Mouse (Mus musculus) kidney, postnatal 0 days (tissue): ENCODE data around the gene Lsamp. TPM values are rescaled to one million over a fixed set of nuclear protein-coding genes. Genes with fewer than 3 reads are reported as not detected.

ENCODE experiments used
- ATAC-seq: fragments of 200-750 bp; cut with Nextera tagmentation; replicated peaks from 2 replicates; pipeline ENCODE4 v1.8.0; 2017; ENCODE audit warnings: low read depth, moderate number of reproducible peaks, moderate TSS enrichment, moderate library complexity; ENCODE audit not compliant: low FRiP score
- DNase-seq: peaks from one replicate; pipeline ENCODE4 v3.0.0-alpha.2; 2016; ENCODE audit warnings: low spot score
- H3K27ac ChIP-seq: fragments of 300-500 bp; sonication (generic); 2 replicates; pipeline ENCODE4 v1.5.1; 2014; ENCODE audit warnings: mild to moderate bottlenecking
- H3K27me3 ChIP-seq: fragments of 300-500 bp; sonication (generic); 2 replicates; pipeline ENCODE4 v1.6.1; 2014; ENCODE audit warnings: low read length, mixed read lengths; ENCODE audit not compliant: insufficient read depth
- H3K36me3 ChIP-seq: fragments of 300-500 bp; sonication (generic); 2 replicates; pipeline ENCODE4 v1.6.1; 2014; ENCODE audit warnings: low read length, mixed read lengths; ENCODE audit not compliant: insufficient read depth
- H3K4me1 ChIP-seq: fragments of 300-500 bp; sonication (generic); replicated peaks from 2 replicates; pipeline ENCODE4 v1.6.1; 2014; ENCODE audit warnings: antibody characterized with exemption, low read length, mixed read lengths; ENCODE audit not compliant: insufficient read depth
- H3K4me2 ChIP-seq: fragments of 300-500 bp; sonication (generic); 2 replicates; pipeline ENCODE4 v1.6.1; 2014; ENCODE audit warnings: mild to moderate bottlenecking, low read length, moderate library complexity, mixed read lengths
- H3K4me3 ChIP-seq: fragments of 300-500 bp; sonication (generic); replicated peaks from 2 replicates; pipeline ENCODE4 v1.5.1; 2014; ENCODE audit warnings: low read depth, low read length
- H3K9ac ChIP-seq: fragments of 300-500 bp; sonication (generic); 2 replicates; pipeline ENCODE4 v1.6.1; 2014; ENCODE audit warnings: low read depth, low read length
- H3K9me3 ChIP-seq: fragments of 300-500 bp; sonication (generic); replicated peaks from 2 replicates; pipeline ENCODE4 v1.6.1; 2016; ENCODE audit warnings: low read length, inconsistent platforms, mixed read lengths
- CTCF ChIP-seq: IDR thresholded peaks from 2 replicates; pipeline ENCODE4 v1.5.1; 2016; ENCODE audit warnings: antibody characterized with exemption, low read depth, mild to moderate bottlenecking, moderate library complexity
- WGBS: fragments of 180-500 bp; shearing (Covaris S2); extraction: QIAGEN DNeasy Blood & Tissue Kit; methylation state at CpG from one replicate; pipeline ENCODE4 v1.1.7; 2014; 5-methylcytosine and 5-hydroxymethylcytosine counted together
- polyA plus RNA-seq: library from polyadenylated mRNA; unstranded; fragments of >200 nt; fragmentation: Nextera tagmentation; extraction: Ambion mirVana; gene quantifications from 2 replicates; pipeline ENCODE4 v1.2.1, GENCODE M21; 2015

Gene Lsamp
- polyA plus RNA-seq, 1 experiment from 2014 or later, result 2.7 TPM

DNA sequence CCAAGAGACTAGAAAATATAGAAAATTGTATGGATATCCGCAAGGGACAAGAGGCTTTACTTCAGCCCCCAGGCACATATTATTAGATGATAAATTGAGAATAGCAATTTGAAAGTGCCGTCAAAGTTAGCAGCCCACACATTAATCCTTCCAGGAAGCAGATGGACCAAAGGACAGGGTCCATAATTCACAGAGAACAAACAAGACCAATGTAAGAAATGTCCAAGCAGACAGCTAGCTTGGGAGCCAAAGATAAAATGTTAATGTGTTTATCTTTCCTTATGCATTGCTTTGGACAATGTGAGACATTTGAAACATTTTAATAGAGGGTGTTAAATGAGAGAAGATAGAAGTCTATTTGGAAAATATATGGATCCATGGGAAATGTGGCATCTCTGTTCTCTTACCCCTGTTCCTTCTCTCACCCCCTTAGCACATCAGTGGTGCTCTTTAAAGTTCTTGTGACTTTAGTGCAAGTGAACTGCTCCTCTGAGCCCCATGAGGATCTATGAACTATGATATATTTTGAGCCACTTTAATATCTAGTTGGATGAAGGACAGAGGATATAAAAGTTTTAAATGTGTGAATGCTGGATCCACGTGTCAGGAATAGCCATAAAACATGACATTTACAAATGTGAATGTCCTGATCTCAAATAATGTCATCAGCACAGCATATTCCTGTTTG lies 1952.9 kb downstream of the Lsamp start:
- ATAC-seq, result no peak
- DNase-seq, result peak; percentile 73
- H3K4me1 ChIP-seq, result peaks cover 3% of the 10 kb centered on the region; the same call in 1 of the 2 replicates
- H3K9ac ChIP-seq, result no peak overlapping the region
- no peaks in the 10 kb centered on the region for H3K36me3 ChIP-seq
- no peak overlapping the region for H3K4me3 ChIP-seq
- no peak overlapping the region for H3K27ac ChIP-seq
- TF ChIP-seq CTCF, result no peak
- no peaks in the 10 kb centered on the region for H3K27me3 ChIP-seq
- no peaks in the 10 kb centered on the region for H3K9me3 ChIP-seq
- WGBS, result 40% methylated on average over 3 of the region's 3 CpGs
- H3K4me2 ChIP-seq, result no peak overlapping the region

GRCm38 (mm10) chr16:41937596-41937990 lies 1953.4 kb downstream of the Lsamp start:
- Histone ChIP-seq H3K4me3 (no peak overlapping the region), H3K9ac (no peak overlapping the region), H3K27ac (no peak overlapping the region), H3K9me3 (no peaks in the 10 kb centered on the region), H3K4me2 (no peak overlapping the region), H3K36me3 (no peaks in the 10 kb centered on the region), H3K27me3 (no peaks in the 10 kb centered on the region), H3K4me1 (peaks cover 3% of the 10 kb centered on the region; the same call in 1 of the 2 replicates)
- DNase-seq (no peak), ATAC-seq (no peak)
- no peak for TF ChIP-seq CTCF
- WGBS, result 67% methylated on average over 1 of the region's 1 CpGs

DNA sequence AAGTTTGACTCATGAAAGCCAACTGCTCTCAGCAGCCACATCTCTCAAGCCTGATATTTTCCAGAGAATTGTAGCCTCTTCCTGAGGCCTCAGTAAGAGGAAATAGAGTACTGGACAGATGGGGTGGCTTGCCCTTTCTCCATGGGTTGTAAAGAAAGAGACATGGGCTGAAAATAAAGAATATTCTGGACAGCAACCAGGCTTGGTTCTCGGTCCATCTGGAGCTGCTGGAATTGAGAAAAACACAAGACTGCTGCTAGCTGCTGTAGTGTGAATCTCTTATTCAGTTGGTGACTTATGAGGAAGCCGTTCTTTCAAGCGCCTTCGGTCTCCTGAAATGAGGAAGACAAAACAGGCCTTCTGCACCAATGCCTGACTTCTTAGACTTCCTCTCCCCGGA lies 1954.1 kb downstream of the Lsamp start:
- ATAC-seq, result no peak
- no peaks in the 10 kb centered on the region for H3K36me3 ChIP-seq
- no peak overlapping the region for H3K9ac ChIP-seq
- peak; percentile 30 for DNase-seq
- H3K9me3 ChIP-seq, result no peaks in the 10 kb centered on the region
- peaks cover 3% of the 10 kb centered on the region; the same call in 1 of the 2 replicates for H3K4me1 ChIP-seq
- no peak overlapping the region for H3K27ac ChIP-seq
- H3K27me3 ChIP-seq, result no peaks in the 10 kb centered on the region
- 77% methylated on average over 5 of the region's 5 CpGs for WGBS
- no peak overlapping the region for H3K4me2 ChIP-seq
- no peak overlapping the region for H3K4me3 ChIP-seq
- TF ChIP-seq CTCF, result no peak

GRCm38 (mm10) chr16:41941591-41942315 lies 1957.6 kb downstream of the Lsamp start:
- no peaks in the 10 kb centered on the region for H3K9me3 ChIP-seq
- ATAC-seq, result no peak

GRCm38 (mm10) chr16:41957811-41958210 lies 1973.7 kb downstream of the Lsamp start:
- WGBS, result 93% methylated on average over 3 of the region's 3 CpGs
- Histone ChIP-seq H3K4me3 (no peak overlapping the region), H3K9ac (no peak overlapping the region), H3K27me3 (no peaks in the 10 kb centered on the region), H3K4me1 (no peaks in the 10 kb centered on the region), H3K36me3 (no peaks in the 10 kb centered on the region), H3K27ac (no peak overlapping the region), H3K4me2 (no peak overlapping the region), H3K9me3 (no peaks in the 10 kb centered on the region)
- TF ChIP-seq CTCF, result no peak
- DNase-seq (no peak), ATAC-seq (no peak)

More at GRCm38 (mm10) chr16:41941591-41942315, 1957.6 kb downstream of the Lsamp start:
- no peak overlapping the region for H3K4me3 ChIP-seq
- no peak overlapping the region for H3K9ac ChIP-seq
- peaks cover 3% of the 10 kb centered on the region; the same call in 1 of the 2 replicates for H3K4me1 ChIP-seq
- WGBS, result 86% methylated on average over 7 of the region's 7 CpGs
- H3K36me3 ChIP-seq, result no peaks in the 10 kb centered on the region
- no peaks in the 10 kb centered on the region for H3K27me3 ChIP-seq
- no peak for DNase-seq
- no peak overlapping the region for H3K27ac ChIP-seq
- TF ChIP-seq CTCF, result no peak
- no peak overlapping the region for H3K4me2 ChIP-seq

- Histone ChIP-seq H3K4me1 (no peaks in the 10 kb centered on the region), H3K9me3 (no peaks in the 10 kb centered on the region), H3K9ac (no peak overlapping the region), H3K4me2 (no peak overlapping the region), H3K27ac (no peak overlapping the region), H3K27me3 (no peaks in the 10 kb centered on the region), H3K4me3 (no peak overlapping the region), H3K36me3 (no peaks in the 10 kb centered on the region)
- DNase-seq, result no peak
- WGBS, result 75% methylated on average over 1 of the region's 1 CpGs
- TF ChIP-seq CTCF, result no peak
- ATAC-seq, result no peak
These were observed 1981.5 kb downstream of the Lsamp start for GRCm38 (mm10) chr16:41965636-41966035.
